Mouse (Mus musculus) liver, embryonic 11.5 days (tissue): Measurements from ENCODE around the gene Uox. TPM values are rescaled to one million over a fixed set of nuclear protein-coding genes. Genes with fewer than 3 reads are reported as not detected.

Source experiments
- ATAC-seq: fragments of 200-750 bp; cut with Nextera tagmentation; replicated peaks from 2 replicates; pipeline ENCODE4 v1.8.0; 2017; ENCODE audit warnings: moderate number of reproducible peaks, mild to moderate bottlenecking, moderate TSS enrichment, moderate library complexity; ENCODE audit not compliant: low FRiP score
- DNase-seq: peaks from one replicate; pipeline ENCODE4 v3.0.0-alpha.2; 2017; ENCODE audit warnings: low spot score
- H3K27ac ChIP-seq: fragments of 300-500 bp; sonication (generic); 2 replicates; pipeline ENCODE4 v1.5.1; 2014; ENCODE audit warnings: mild to moderate bottlenecking, low read depth, low read length, control low read depth
- H3K27me3 ChIP-seq: fragments of 300-500 bp; sonication (generic); replicated peaks from 2 replicates; pipeline ENCODE4 v1.6.1; 2014; ENCODE audit warnings: low read length, mixed read lengths; ENCODE audit not compliant: control insufficient read depth, insufficient read depth
- H3K36me3 ChIP-seq: fragments of 300-500 bp; sonication (generic); 2 replicates; pipeline ENCODE4 v1.6.1; 2014; ENCODE audit warnings: mild to moderate bottlenecking, low read length, moderate library complexity, mixed read lengths; ENCODE audit not compliant: control insufficient read depth, insufficient read depth
- H3K4me1 ChIP-seq: fragments of 300-500 bp; sonication (generic); replicated peaks from 2 replicates; pipeline ENCODE4 v1.6.1; 2014; ENCODE audit warnings: low read length, mixed read lengths; ENCODE audit not compliant: control insufficient read depth, insufficient read depth
- H3K4me2 ChIP-seq: fragments of 300-500 bp; sonication (generic); 2 replicates; pipeline ENCODE4 v1.6.1; 2014; ENCODE audit warnings: mild to moderate bottlenecking, control low read depth, moderate library complexity
- H3K4me3 ChIP-seq: fragments of 300-500 bp; sonication (generic); 2 replicates; pipeline ENCODE4 v1.5.1; 2014; ENCODE audit warnings: low read depth, low read length, control low read depth
- H3K9ac ChIP-seq: fragments of 300-500 bp; sonication (generic); 2 replicates; pipeline ENCODE4 v1.6.1; 2014; ENCODE audit warnings: low read depth, low read length, control low read depth
- H3K9me3 ChIP-seq: fragments of 300-500 bp; sonication (generic); 2 replicates; pipeline ENCODE4 v1.6.1; 2016; ENCODE audit warnings: low read length, inconsistent platforms, mixed read lengths; ENCODE audit not compliant: control insufficient read depth
- WGBS: fragments of 180-500 bp; shearing (Covaris S2); extraction: QIAGEN DNeasy Blood & Tissue Kit; methylation state at CpG from one replicate; pipeline ENCODE4 v1.1.7; 2014; 5-methylcytosine and 5-hydroxymethylcytosine counted together
- polyA plus RNA-seq: library from polyadenylated mRNA; unstranded; fragments of >200 nt; fragmentation: Nextera tagmentation; extraction: Ambion mirVana; gene quantifications from 2 replicates; pipeline ENCODE4 v1.2.1, GENCODE M21; 2014

Uox gene
- polyA plus RNA-seq, 1 experiment from 2014 or later, result 0.55 TPM

DNA sequence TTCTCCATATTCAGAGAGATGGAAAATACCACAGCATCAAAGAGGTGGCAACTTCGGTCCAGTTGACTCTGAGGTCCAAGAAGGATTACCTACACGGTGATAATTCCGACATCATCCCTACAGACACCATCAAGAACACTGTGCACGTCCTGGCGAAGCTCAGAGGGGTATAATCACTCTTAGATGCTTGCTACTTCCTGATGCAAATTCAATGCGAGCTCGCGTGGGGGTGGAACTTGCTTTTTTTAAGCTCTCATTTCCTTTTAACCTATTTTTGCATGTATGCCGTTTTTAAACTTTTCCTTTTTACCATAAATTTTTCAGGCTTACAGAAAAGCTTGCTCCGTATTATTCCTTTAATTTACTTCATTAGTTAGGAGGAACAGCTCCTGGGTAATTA is 40.1 kb downstream of the Uox start:
- no peak for DNase-seq

DNA sequence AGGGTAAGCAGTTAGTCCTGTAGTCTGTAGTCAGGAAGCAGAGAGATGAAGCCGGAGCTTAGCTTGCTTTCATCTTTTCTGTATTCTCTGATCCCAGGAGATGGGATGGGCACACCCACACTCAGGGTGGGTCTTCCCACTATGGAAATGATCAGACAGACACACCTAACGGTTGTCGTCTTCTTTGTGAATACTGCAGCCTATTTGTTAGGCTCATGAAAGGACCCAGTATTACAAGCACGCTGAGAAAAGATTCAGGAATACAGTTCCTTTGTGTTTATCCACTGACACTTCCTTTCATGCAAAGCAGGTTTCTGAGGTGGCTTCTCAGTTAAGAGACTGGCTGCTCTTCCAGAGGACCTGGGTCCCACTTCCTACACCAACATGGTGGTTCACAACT is 41.0 kb downstream of the Uox start:
- Histone ChIP-seq H3K9me3 (no peaks in the 10 kb centered on the region), H3K9ac (no peak overlapping the region), H3K36me3 (no peaks in the 10 kb centered on the region), H3K4me1 (no peaks in the 10 kb centered on the region), H3K27me3 (no peaks in the 10 kb centered on the region), H3K27ac (no peak overlapping the region), H3K4me2 (no peak overlapping the region), H3K4me3 (no peak overlapping the region)
- WGBS, result 82% methylated on average over 4 of the region's 4 CpGs
- ATAC-seq (no peak), DNase-seq (no peak)

More for the DNA sequence above, 40.1 kb downstream of the Uox start:
- Histone ChIP-seq H3K9me3 (no peaks in the 10 kb centered on the region), H3K4me1 (no peaks in the 10 kb centered on the region), H3K4me2 (no peak overlapping the region), H3K36me3 (no peaks in the 10 kb centered on the region), H3K27me3 (no peaks in the 10 kb centered on the region), H3K9ac (no peak overlapping the region), H3K4me3 (no peak overlapping the region), H3K27ac (no peak overlapping the region)
- WGBS, result 80% methylated on average over 10 of the region's 10 CpGs
- ATAC-seq, result no peak

GRCm38 (mm10) chr3:146611821-146612220 is 41.6 kb downstream of the Uox start:
- H3K27me3 ChIP-seq, result no peaks in the 10 kb centered on the region
- DNase-seq (no peak), ATAC-seq (no peak)
- H3K4me3 ChIP-seq, result no peak overlapping the region
- H3K9me3 ChIP-seq, result no peaks in the 10 kb centered on the region
- no peak overlapping the region for H3K9ac ChIP-seq
- WGBS, result 71% methylated on average over 4 of the region's 4 CpGs
- no peak overlapping the region for H3K27ac ChIP-seq
- H3K4me2 ChIP-seq, result no peak overlapping the region
- H3K36me3 ChIP-seq, result no peaks in the 10 kb centered on the region
- H3K4me1 ChIP-seq, result no peaks in the 10 kb centered on the region

- no peaks in the 10 kb centered on the region for H3K27me3 ChIP-seq
- ATAC-seq (no peak), DNase-seq (no peak)
- H3K9ac ChIP-seq, result no peak within 1 kb of the TSS
- no peak within 1 kb of the TSS for H3K4me2 ChIP-seq
- WGBS, result 62% methylated on average over 4 of the region's 4 CpGs
- no peak within 1 kb of the TSS for H3K27ac ChIP-seq
- no peak within 1 kb of the TSS for H3K4me3 ChIP-seq
- H3K4me1 ChIP-seq, result no peaks in the 10 kb centered on the region
- H3K36me3 ChIP-seq, result no peaks in the 10 kb centered on the region
- no peaks in the 10 kb centered on the region for H3K9me3 ChIP-seq
Measured at GRCm38 (mm10) chr3:146615496-146615895, 45.3 kb downstream of the Uox start, which contains the start of gene Dnase2b. Gene Dnase2b (minus strand): TSS chr3:146615596.

- no peak overlapping the region for H3K4me2 ChIP-seq
- ATAC-seq, result no peak
- no peaks in the 10 kb centered on the region for H3K9me3 ChIP-seq
- no peak overlapping the region for H3K9ac ChIP-seq
- no peaks in the 10 kb centered on the region for H3K27me3 ChIP-seq
- WGBS, result 70% methylated on average over 5 of the region's 5 CpGs
- H3K27ac ChIP-seq, result no peak overlapping the region
- no peaks in the 10 kb centered on the region for H3K4me1 ChIP-seq
- no peak for DNase-seq
- no peaks in the 10 kb centered on the region for H3K36me3 ChIP-seq
- no peak overlapping the region for H3K4me3 ChIP-seq
Measured at GRCm38 (mm10) chr3:146616533-146617283, 46.5 kb downstream of the Uox start.

DNA sequence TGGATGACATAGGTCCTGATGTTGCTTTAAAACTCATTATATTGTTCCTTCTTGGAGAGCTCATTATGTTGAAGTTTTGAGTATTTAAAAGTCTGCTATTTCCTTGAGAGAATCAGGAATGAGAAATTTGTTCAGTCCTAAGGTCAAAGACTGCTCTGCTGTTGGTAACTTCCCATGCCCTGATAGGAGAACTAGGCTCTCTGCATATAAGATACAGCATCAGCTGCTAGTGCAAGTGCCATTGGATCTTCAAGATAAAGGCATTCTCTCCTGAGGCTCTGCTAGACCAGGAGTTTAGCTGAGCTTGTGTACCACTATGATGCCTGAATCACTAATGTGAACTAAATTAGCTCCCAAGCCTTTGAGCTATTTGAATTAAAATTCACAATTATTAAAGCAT is 47.7 kb downstream of the Uox start:
- Histone ChIP-seq H3K4me3 (no peak overlapping the region), H3K27me3 (no peaks in the 10 kb centered on the region), H3K9ac (no peak overlapping the region), H3K4me2 (no peak overlapping the region), H3K9me3 (no peaks in the 10 kb centered on the region), H3K36me3 (no peaks in the 10 kb centered on the region), H3K4me1 (no peaks in the 10 kb centered on the region), H3K27ac (no peak overlapping the region)
- ATAC-seq (peak; percentile 60; the same call in 1 of the 2 replicates), DNase-seq (no peak)

DNA sequence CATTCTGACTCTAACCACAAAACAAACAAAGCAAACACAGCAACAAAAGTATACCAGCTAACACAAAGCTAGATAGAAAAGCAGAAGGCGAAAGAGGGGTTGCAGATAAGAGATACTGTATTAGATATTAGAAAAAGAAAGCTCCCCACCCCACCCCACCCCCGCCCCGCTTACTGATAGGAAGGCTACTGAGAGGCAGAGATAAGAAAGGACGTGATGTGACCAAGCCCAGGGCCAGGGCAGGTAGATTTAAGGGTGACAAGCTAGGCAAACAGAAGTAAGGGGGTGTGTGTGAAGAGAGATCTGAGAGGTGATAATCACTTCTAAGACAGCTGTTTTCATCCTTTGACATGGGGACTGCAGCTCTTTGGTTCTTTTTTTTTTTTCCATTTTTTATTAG is 48.1 kb downstream of the Uox start:
- 37% methylated on average over 4 of the region's 4 CpGs for WGBS
- no peaks in the 10 kb centered on the region for H3K36me3 ChIP-seq
- no peaks in the 10 kb centered on the region for H3K27me3 ChIP-seq
- H3K4me1 ChIP-seq, result no peaks in the 10 kb centered on the region
- H3K9ac ChIP-seq, result no peak overlapping the region
- no peak overlapping the region for H3K27ac ChIP-seq
- no peak overlapping the region for H3K4me3 ChIP-seq
- H3K9me3 ChIP-seq, result no peaks in the 10 kb centered on the region
- H3K4me2 ChIP-seq, result no peak overlapping the region
- ATAC-seq (peak; percentile 45; the same call in 1 of the 2 replicates), DNase-seq (no peak)

DNA sequence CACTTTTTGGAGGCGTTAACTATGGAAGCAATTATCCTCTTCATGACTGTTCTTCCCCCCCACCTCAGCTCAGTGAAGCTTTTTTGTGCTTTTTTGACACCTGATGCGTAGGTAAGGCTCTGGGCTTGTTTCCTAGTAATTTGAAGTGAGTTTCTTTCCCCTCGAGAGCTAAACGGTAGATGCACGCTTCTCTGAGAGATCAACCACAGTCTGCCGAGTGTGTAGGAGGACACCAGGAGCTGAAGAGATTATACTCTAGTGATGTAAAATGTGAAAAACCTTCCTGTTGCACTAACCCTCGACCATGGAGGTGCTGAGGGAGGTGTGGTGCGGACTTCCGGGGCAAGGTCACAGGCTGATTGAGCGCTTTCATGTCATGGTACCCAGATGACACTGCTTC is 49.9 kb downstream of the Uox start:
- Histone ChIP-seq H3K4me2 (no peak overlapping the region), H3K27ac (no peak overlapping the region), H3K4me3 (no peak overlapping the region), H3K4me1 (no peaks in the 10 kb centered on the region), H3K36me3 (no peaks in the 10 kb centered on the region), H3K27me3 (no peaks in the 10 kb centered on the region), H3K9me3 (no peaks in the 10 kb centered on the region), H3K9ac (no peak overlapping the region)
- ATAC-seq (no peak), DNase-seq (no peak)
- 82% methylated on average over 10 of the region's 10 CpGs for WGBS

DNA sequence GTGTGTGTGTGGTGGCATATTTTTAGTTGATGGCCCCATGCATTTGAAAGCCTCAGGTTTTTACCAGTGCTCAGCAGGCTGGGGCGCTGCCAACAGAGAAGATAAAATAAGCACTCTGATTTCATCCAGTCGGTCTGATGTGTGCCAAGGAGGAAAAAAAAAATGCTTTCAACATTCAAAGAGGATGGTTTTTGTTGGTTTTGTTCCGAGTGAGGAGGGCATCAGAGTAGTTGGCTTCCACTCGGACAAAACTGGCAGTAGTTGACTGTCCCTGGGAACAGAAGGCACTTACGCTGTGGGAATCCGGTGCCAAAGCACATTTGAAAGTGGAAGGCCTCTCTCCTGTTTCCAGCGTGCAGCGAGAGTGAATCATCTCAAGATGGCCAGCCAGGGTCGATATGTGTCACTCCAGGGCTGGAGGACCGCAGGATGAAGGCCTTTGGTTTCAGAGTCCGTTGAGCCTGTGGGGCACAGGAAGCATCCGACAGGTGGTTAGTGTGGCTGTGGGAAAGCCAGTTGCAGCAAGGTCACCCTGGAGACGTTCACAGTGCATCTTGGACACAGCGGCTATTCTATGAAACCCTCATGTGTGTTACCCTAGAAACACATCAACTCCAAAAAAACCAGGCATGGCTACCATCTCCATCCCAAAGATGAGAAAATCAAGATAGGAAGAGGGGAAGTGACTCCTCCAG is 50.5 kb downstream of the Uox start:
- 82% methylated on average over 14 of the region's 14 CpGs for WGBS
- no peaks in the 10 kb centered on the region for H3K36me3 ChIP-seq
- no peaks in the 10 kb centered on the region for H3K4me1 ChIP-seq
- DNase-seq, result no peak
- H3K9ac ChIP-seq, result no peak overlapping the region
- H3K27me3 ChIP-seq, result no peaks in the 10 kb centered on the region
- no peak overlapping the region for H3K4me3 ChIP-seq
- no peak overlapping the region for H3K4me2 ChIP-seq
- no peak for ATAC-seq
- H3K9me3 ChIP-seq, result no peaks in the 10 kb centered on the region
- no peak overlapping the region for H3K27ac ChIP-seq
